Mouse (Mus musculus): ENCODE results near the gene Far2. TPM values are rescaled to one million over a fixed set of nuclear protein-coding genes. Genes with fewer than 3 reads are reported as not detected.
A peak's percentile ranks its signal among the peaks of the same experiment; 100 is the strongest.
"Not testable (repeated sequence)": the region's sequence is repeated elsewhere in the genome, so short reads cannot be mapped to it uniquely, and the experiment has no call there.

Gene Far2
- total RNA-seq, 1 experiment from 2014 or later, result 3.3 TPM

GRCm38 (mm10) chr6:148116907-148117306 lies 69.8 kb downstream of the Far2 start:
- no peak for DNase-seq

GRCm38 (mm10) chr6:148117696-148118095 lies 70.6 kb downstream of the Far2 start:
- no peak for DNase-seq

- no peak for DNase-seq
Measured at GRCm38 (mm10) chr6:148120703-148121102, 73.6 kb downstream of the Far2 start.

GRCm38 (mm10) chr6:148126851-148127250 lies 79.8 kb downstream of the Far2 start:
- not testable (repeated sequence) for DNase-seq

GRCm38 (mm10) chr6:148132314-148132713 lies 85.3 kb downstream of the Far2 start:
- DNase-seq, result no peak

GRCm38 (mm10) chr6:148133536-148133935 lies 86.5 kb downstream of the Far2 start:
- no peak for DNase-seq

GRCm38 (mm10) chr6:148135769-148136382 lies 88.8 kb downstream of the Far2 start:
- peak; percentile 91 for DNase-seq

- DNase-seq, result no peak
Measured at GRCm38 (mm10) chr6:148139288-148139995, 92.4 kb downstream of the Far2 start.

- no peak for DNase-seq
Measured at GRCm38 (mm10) chr6:148141874-148142273, 94.8 kb downstream of the Far2 start.

- no peak for DNase-seq
Measured at GRCm38 (mm10) chr6:148142421-148142820, 95.4 kb downstream of the Far2 start.

GRCm38 (mm10) chr6:148152305-148152704 lies 105.2 kb downstream of the Far2 start:
- not testable (repeated sequence) for DNase-seq

- no peak for DNase-seq
Measured at GRCm38 (mm10) chr6:148172904-148173303, 125.8 kb downstream of the Far2 start.

- no peak for DNase-seq
Measured at GRCm38 (mm10) chr6:148185694-148186093, 138.6 kb downstream of the Far2 start.

GRCm38 (mm10) chr6:148193972-148194701 lies 147.1 kb downstream of the Far2 start:
- DNase-seq, result no peak

- DNase-seq, result no peak
Measured at GRCm38 (mm10) chr6:148199177-148199576, 152.1 kb downstream of the Far2 start.

- no peak for DNase-seq
Measured at GRCm38 (mm10) chr6:148199729-148200128, 152.7 kb downstream of the Far2 start.

GRCm38 (mm10) chr6:148205134-148205533 lies 158.1 kb downstream of the Far2 start:
- no peak for DNase-seq

GRCm38 (mm10) chr6:148207522-148207921 lies 160.5 kb downstream of the Far2 start:
- DNase-seq, result no peak

- DNase-seq, result no peak
Measured at GRCm38 (mm10) chr6:148211391-148211876, 164.4 kb downstream of the Far2 start.

- peak; percentile 98 for DNase-seq
Measured at GRCm38 (mm10) chr6:148211897-148212680, 165.0 kb downstream of the Far2 start, which contains the start of gene Ergic2. Ergic2 (minus strand) TSS chr6:148212374.

GRCm38 (mm10) chr6:148214765-148215164 lies 167.7 kb downstream of the Far2 start:
- DNase-seq, result peak; percentile 76

- DNase-seq, result no peak
Measured at GRCm38 (mm10) chr6:148216752-148217151, 169.7 kb downstream of the Far2 start.

Measured in adrenal gland, postnatal 14 days (tissue).